Mouse (Mus musculus) limb, embryonic 14.5 days (tissue): ENCODE data around the gene Parp2. TPM values are rescaled to one million over a fixed set of nuclear protein-coding genes. Genes with fewer than 3 reads are reported as not detected.
A peak's percentile ranks its signal among the peaks of the same experiment; 100 is the strongest.

ENCODE experiments used
- ATAC-seq: fragments of 200-750 bp; cut with Nextera tagmentation; 2 replicates; pipeline ENCODE4 v1.8.0; 2017; ENCODE audit warnings: low read depth, moderate number of reproducible peaks, moderate TSS enrichment; ENCODE audit not compliant: low FRiP score
- DNase-seq: peaks from one replicate; pipeline ENCODE4 v3.0.0-alpha.2; 2015; ENCODE audit warnings: low spot score
- H3K27ac ChIP-seq: fragments of 300-500 bp; sonication (generic); replicated peaks from 2 replicates; pipeline ENCODE4 v1.5.1; 2014; ENCODE audit warnings: low read depth, mild to moderate bottlenecking, low read length, moderate library complexity, mixed read lengths
- H3K27me3 ChIP-seq: fragments of 300-500 bp; sonication (generic); 2 replicates; pipeline ENCODE4 v1.6.1; 2014; ENCODE audit warnings: low read length, mixed read lengths; ENCODE audit not compliant: control insufficient read depth, insufficient read depth
- H3K36me3 ChIP-seq: fragments of 300-500 bp; sonication (generic); 2 replicates; pipeline ENCODE4 v1.6.1; 2014; ENCODE audit warnings: mild to moderate bottlenecking, low read length, moderate library complexity, mixed read lengths; ENCODE audit not compliant: control insufficient read depth, insufficient read depth
- H3K4me1 ChIP-seq: fragments of 300-500 bp; sonication (generic); 2 replicates; pipeline ENCODE4 v1.6.1; 2014; ENCODE audit warnings: antibody characterized with exemption, low read length, mixed read lengths; ENCODE audit not compliant: control insufficient read depth, insufficient read depth
- H3K4me2 ChIP-seq: fragments of 300-500 bp; sonication (generic); replicated peaks from 2 replicates; pipeline ENCODE4 v1.6.1; 2014; ENCODE audit warnings: low read depth, mild to moderate bottlenecking, low read length, moderate library complexity; ENCODE audit not compliant: severe bottlenecking
- H3K4me3 ChIP-seq: fragments of 300-500 bp; sonication (generic); replicated peaks from 2 replicates; pipeline ENCODE4 v1.5.1; 2014; ENCODE audit warnings: low read length
- H3K9ac ChIP-seq: fragments of 300-500 bp; sonication (generic); 2 replicates; pipeline ENCODE4 v1.6.1; 2014; ENCODE audit warnings: mild to moderate bottlenecking, low read depth, low read length, moderate library complexity; ENCODE audit not compliant: severe bottlenecking
- H3K9me3 ChIP-seq: fragments of 300-500 bp; sonication (generic); 2 replicates; pipeline ENCODE4 v1.6.1; 2016; ENCODE audit warnings: low read length; ENCODE audit not compliant: control insufficient read depth
- POLR2A ChIP-seq: fragments of 200-500 bp; IDR thresholded peaks from 2 replicates; pipeline ENCODE4 v1.8.0; 2012; ENCODE audit warnings: inconsistent platforms, mild to moderate bottlenecking, moderate library complexity, borderline replicate concordance; ENCODE audit not compliant: insufficient read depth, insufficient read length; ENCODE audit errors: extremely low read depth
- WGBS: fragments of 180-500 bp; shearing (Covaris S2); extraction: QIAGEN DNeasy Blood & Tissue Kit; methylation state at CpG from one replicate; pipeline ENCODE4 v1.1.7; 2014; 5-methylcytosine and 5-hydroxymethylcytosine counted together
- polyA plus RNA-seq, 2 experiments: library from polyadenylated mRNA; depleted of rRNA in 1 of 2; stranded (reverse) in 1 of 2; unstranded in 1 of 2; fragments of >200 nt; fragmentation: Nextera tagmentation in 1 of 2; extraction: Ambion mirVana in 1 of 2; gene quantifications; 2 replicates each; pipeline versions ENCODE4 v1.2.1 to v1.2.3; 2012 to 2014

Gene Parp2
- polyA plus RNA-seq, 2 experiments = 57.8 to 86.6 TPM

GRCm38 (mm10) chr14:50866966-50867365 lies 59.3 kb downstream of the Parp2 start:
- ATAC-seq (no peak), DNase-seq (no peak)
- 95% methylated on average over 3 of the region's 3 CpGs for WGBS
- no peak overlapping the region for H3K4me2 ChIP-seq
- no peaks in the 10 kb centered on the region for H3K9me3 ChIP-seq
- no peak overlapping the region for H3K4me3 ChIP-seq
- no peak overlapping the region for H3K27ac ChIP-seq
- H3K36me3 ChIP-seq = no peaks in the 10 kb centered on the region
- no peak overlapping the region for H3K9ac ChIP-seq
- H3K4me1 ChIP-seq = no peaks in the 10 kb centered on the region
- TF ChIP-seq POLR2A = no peak
- no peaks in the 10 kb centered on the region for H3K27me3 ChIP-seq

- no peak for TF ChIP-seq POLR2A
- no peaks in the 10 kb centered on the region for H3K27me3 ChIP-seq
- H3K9me3 ChIP-seq = no peaks in the 10 kb centered on the region
- DNase-seq (no peak), ATAC-seq (no peak)
- WGBS = 73% methylated on average over 4 of the region's 4 CpGs
- H3K4me1 ChIP-seq = no peaks in the 10 kb centered on the region
- H3K4me2 ChIP-seq = no peak overlapping the region
- no peak overlapping the region for H3K4me3 ChIP-seq
- no peak overlapping the region for H3K27ac ChIP-seq
- no peaks in the 10 kb centered on the region for H3K36me3 ChIP-seq
- no peak overlapping the region for H3K9ac ChIP-seq
Measured at GRCm38 (mm10) chr14:50868211-50868610, 60.6 kb downstream of the Parp2 start.

GRCm38 (mm10) chr14:50868656-50869055 lies 61.0 kb downstream of the Parp2 start:
- no peaks in the 10 kb centered on the region for H3K4me1 ChIP-seq
- H3K36me3 ChIP-seq = no peaks in the 10 kb centered on the region
- no peaks in the 10 kb centered on the region for H3K9me3 ChIP-seq
- TF ChIP-seq POLR2A = no peak
- WGBS = 87% methylated on average over 5 of the region's 5 CpGs
- no peaks in the 10 kb centered on the region for H3K27me3 ChIP-seq
- DNase-seq = no peak
- no peak overlapping the region for H3K4me3 ChIP-seq
- H3K9ac ChIP-seq = no peak overlapping the region
- no peak for ATAC-seq
- no peak overlapping the region for H3K4me2 ChIP-seq
- no peak overlapping the region for H3K27ac ChIP-seq

GRCm38 (mm10) chr14:50869889-50870804 lies 62.5 kb downstream of the Parp2 start, which contains the start of gene Tep1:
TSS of gene Tep1 (minus strand) at chr14:50870560.
- H3K4me2 ChIP-seq = peak within 1 kb of the TSS; percentile 56
- DNase-seq (peak; percentile 60), ATAC-seq (peak; percentile 90)
- peak within 1 kb of the TSS; percentile 65 for H3K9ac ChIP-seq
- no peaks in the 10 kb centered on the region for H3K4me1 ChIP-seq
- TF ChIP-seq POLR2A = peak; percentile 36; the same call in 1 of the 2 replicates
- 8% methylated on average over 32 of the region's 32 CpGs for WGBS
- H3K4me3 ChIP-seq = peak within 1 kb of the TSS; percentile 57
- H3K27ac ChIP-seq = peak within 1 kb of the TSS; percentile 65; the same call in 1 of the 2 replicates
- H3K27me3 ChIP-seq = no peaks in the 10 kb centered on the region
- no peaks in the 10 kb centered on the region for H3K36me3 ChIP-seq
- no peaks in the 10 kb centered on the region for H3K9me3 ChIP-seq

GRCm38 (mm10) chr14:50870805-50871143 lies 63.1 kb downstream of the Parp2 start:
- no peaks in the 10 kb centered on the region for H3K4me1 ChIP-seq
- H3K4me3 ChIP-seq = peak overlapping the region; percentile 57
- H3K9ac ChIP-seq = peak overlapping the region; percentile 65
- DNase-seq (no peak), ATAC-seq (0 out of 2 replicates have a peak, but pooled peaks have one; percentile 28)
- no peaks in the 10 kb centered on the region for H3K36me3 ChIP-seq
- WGBS = 16% methylated on average over 5 of the region's 5 CpGs
- H3K27ac ChIP-seq = 0 out of 2 replicates have a peak overlapping the region, but pooled peaks have one; percentile 13
- H3K27me3 ChIP-seq = no peaks in the 10 kb centered on the region
- H3K9me3 ChIP-seq = no peaks in the 10 kb centered on the region
- TF ChIP-seq POLR2A = no peak
- H3K4me2 ChIP-seq = peak overlapping the region; percentile 56

Other genes with a start within 250 kb of the Parp2 start
- not detected in 2 replicates for gene Olfr744, start 193.0 kb upstream of the Parp2 start, polyA plus RNA-seq (2012; rRNA removed)
- gene Olfr744, start 193.0 kb upstream of the Parp2 start, polyA plus RNA-seq (2014; fragmentation: Nextera tagmentation; extraction: Ambion mirVana) = not detected in 2 replicates
- gene Olfr745, start 168.5 kb upstream of the Parp2 start, polyA plus RNA-seq (2012; rRNA removed) = not detected in 2 replicates
- gene Olfr745, start 168.5 kb upstream of the Parp2 start, polyA plus RNA-seq (2014; fragmentation: Nextera tagmentation; extraction: Ambion mirVana) = not detected in 2 replicates
- gene Olfr746, start 160.8 kb upstream of the Parp2 start, polyA plus RNA-seq (2012; rRNA removed) = not detected in 2 replicates
- gene Olfr746, start 160.8 kb upstream of the Parp2 start, polyA plus RNA-seq (2014; fragmentation: Nextera tagmentation; extraction: Ambion mirVana) = not detected in 2 replicates
- not detected in 2 replicates for gene Olfr747, start 114.6 kb upstream of the Parp2 start, polyA plus RNA-seq (2012; rRNA removed)
- not detected in 2 replicates for gene Olfr747, start 114.6 kb upstream of the Parp2 start, polyA plus RNA-seq (2014; fragmentation: Nextera tagmentation; extraction: Ambion mirVana)
- gene Olfr748, start 100.5 kb upstream of the Parp2 start, polyA plus RNA-seq (2012; rRNA removed) = not detected in 2 replicates
- gene Olfr748, start 100.5 kb upstream of the Parp2 start, polyA plus RNA-seq (2014; fragmentation: Nextera tagmentation; extraction: Ambion mirVana) = not detected in 2 replicates
- not detected in 2 replicates for gene Olfr749, start 62.7 kb upstream of the Parp2 start, polyA plus RNA-seq (2012; rRNA removed)
- gene Olfr749, start 62.7 kb upstream of the Parp2 start, polyA plus RNA-seq (2014; fragmentation: Nextera tagmentation; extraction: Ambion mirVana) = not detected in 2 replicates
- 75.6 and 77.4 TPM in 2 replicates for gene Ttc5, start 22.3 kb upstream of the Parp2 start, polyA plus RNA-seq (2012; rRNA removed)
- gene Ttc5, start 22.3 kb upstream of the Parp2 start, polyA plus RNA-seq (2014; fragmentation: Nextera tagmentation; extraction: Ambion mirVana) = 63.2 and 67.6 TPM in 2 replicates
- gene Ccnb1ip1, start 109 bp upstream of the Parp2 start, polyA plus RNA-seq (2012; rRNA removed) = not detected in 2 replicates
- not detected in 2 replicates for gene Ccnb1ip1, start 109 bp upstream of the Parp2 start, polyA plus RNA-seq (2014; fragmentation: Nextera tagmentation; extraction: Ambion mirVana)
- 9.5 and 13.0 TPM in 2 replicates for gene Tep1, start 62.7 kb downstream of the Parp2 start, polyA plus RNA-seq (2012; rRNA removed)
- 8.3 and 10.5 TPM in 2 replicates for gene Tep1, start 62.7 kb downstream of the Parp2 start, polyA plus RNA-seq (2014; fragmentation: Nextera tagmentation; extraction: Ambion mirVana)
- 0.17 and 0.28 TPM in 2 replicates for gene Klhl33, start 89.7 kb downstream of the Parp2 start, polyA plus RNA-seq (2012; rRNA removed)
- gene Klhl33, start 89.7 kb downstream of the Parp2 start, polyA plus RNA-seq (2014; fragmentation: Nextera tagmentation; extraction: Ambion mirVana) = 0.08 and 0.11 TPM in 2 replicates
- gene Osgep, start 117.1 kb downstream of the Parp2 start, polyA plus RNA-seq (2012; rRNA removed) = 116 and 137 TPM in 2 replicates
- gene Osgep, start 117.1 kb downstream of the Parp2 start, polyA plus RNA-seq (2014; fragmentation: Nextera tagmentation; extraction: Ambion mirVana) = 163 and 164 TPM in 2 replicates
- 127 and 143 TPM in 2 replicates for gene Apex1, start 117.1 kb downstream of the Parp2 start, polyA plus RNA-seq (2012; rRNA removed)
- 218 and 219 TPM in 2 replicates for gene Apex1, start 117.1 kb downstream of the Parp2 start, polyA plus RNA-seq (2014; fragmentation: Nextera tagmentation; extraction: Ambion mirVana)
- gene Pip4p1, start 123.0 kb downstream of the Parp2 start, polyA plus RNA-seq (2012; rRNA removed) = 82.3 and 122 TPM in 2 replicates
- gene Pip4p1, start 123.0 kb downstream of the Parp2 start, polyA plus RNA-seq (2014; fragmentation: Nextera tagmentation; extraction: Ambion mirVana) = 50.3 and 54.0 TPM in 2 replicates
- 37.7 and 42.1 TPM in 2 replicates for gene Pnp, start 123.2 kb downstream of the Parp2 start, polyA plus RNA-seq (2012; rRNA removed)
- gene Pnp, start 123.2 kb downstream of the Parp2 start, polyA plus RNA-seq (2014; fragmentation: Nextera tagmentation; extraction: Ambion mirVana) = 52.4 and 52.6 TPM in 2 replicates
- gene Gm49342, start 136.7 kb downstream of the Parp2 start, polyA plus RNA-seq (2012; rRNA removed) = 42.1 and 42.8 TPM in 2 replicates
- gene Gm49342, start 136.7 kb downstream of the Parp2 start, polyA plus RNA-seq (2014; fragmentation: Nextera tagmentation; extraction: Ambion mirVana) = not detected in 2 replicates
- 0.15 and 0.31 TPM in 2 replicates for gene Pnp2, start 148.2 kb downstream of the Parp2 start, polyA plus RNA-seq (2012; rRNA removed)
- 0.37 and 0.39 TPM in 2 replicates for gene Pnp2, start 148.2 kb downstream of the Parp2 start, polyA plus RNA-seq (2014; fragmentation: Nextera tagmentation; extraction: Ambion mirVana)
- 0.13 and 0.18 TPM in 2 replicates for gene Rnase10, start 199.9 kb downstream of the Parp2 start, polyA plus RNA-seq (2012; rRNA removed)
- not detected in 2 replicates for gene Rnase10, start 199.9 kb downstream of the Parp2 start, polyA plus RNA-seq (2014; fragmentation: Nextera tagmentation; extraction: Ambion mirVana)
- gene Rnase9, start 234.0 kb downstream of the Parp2 start, polyA plus RNA-seq (2012; rRNA removed) = 0.05 TPM in 1 of 2 replicates, not detected in the other
- gene Rnase9, start 234.0 kb downstream of the Parp2 start, polyA plus RNA-seq (2014; fragmentation: Nextera tagmentation; extraction: Ambion mirVana) = not detected in 2 replicates
- gene Rnase11, start 242.3 kb downstream of the Parp2 start, polyA plus RNA-seq (2012; rRNA removed) = not detected in 2 replicates
- not detected in 2 replicates for gene Rnase11, start 242.3 kb downstream of the Parp2 start, polyA plus RNA-seq (2014; fragmentation: Nextera tagmentation; extraction: Ambion mirVana)
- gene Rnase12, start 249.8 kb downstream of the Parp2 start, polyA plus RNA-seq (2012; rRNA removed) = 0.14 and 0.17 TPM in 2 replicates
- not detected in 2 replicates for gene Rnase12, start 249.8 kb downstream of the Parp2 start, polyA plus RNA-seq (2014; fragmentation: Nextera tagmentation; extraction: Ambion mirVana)